Mouse (Mus musculus) hindbrain, embryonic 11.5 days (tissue): Measurements from ENCODE around the gene Prkcz. TPM values are rescaled to one million over a fixed set of nuclear protein-coding genes. Genes with fewer than 3 reads are reported as not detected.

Experiments
- ATAC-seq: fragments of 200-750 bp; cut with Nextera tagmentation; 2 replicates; pipeline ENCODE4 v1.8.0; 2017; ENCODE audit warnings: mild to moderate bottlenecking, moderate TSS enrichment, moderate library complexity; ENCODE audit not compliant: low FRiP score
- DNase-seq: peaks from one replicate; pipeline ENCODE4 v3.0.0-alpha.2; 2015; ENCODE audit warnings: low spot score
- H3K27ac ChIP-seq: fragments of 300-500 bp; sonication (generic); 2 replicates; pipeline ENCODE4 v1.5.1; 2014; ENCODE audit warnings: mild to moderate bottlenecking, low read depth, low read length
- H3K27me3 ChIP-seq: fragments of 300-500 bp; sonication (generic); 2 replicates; pipeline ENCODE4 v1.6.1; 2014; ENCODE audit warnings: mild to moderate bottlenecking, low read length, moderate library complexity, mixed read lengths; ENCODE audit not compliant: control insufficient read depth, insufficient read depth
- H3K36me3 ChIP-seq: fragments of 300-500 bp; sonication (generic); 2 replicates; pipeline ENCODE4 v1.6.1; 2014; ENCODE audit warnings: mild to moderate bottlenecking, low read length, moderate library complexity, mixed read lengths; ENCODE audit not compliant: control insufficient read depth, insufficient read depth
- H3K4me1 ChIP-seq: fragments of 300-500 bp; sonication (generic); replicated peaks from 2 replicates; pipeline ENCODE4 v1.6.1; 2014; ENCODE audit warnings: low read length, mixed read lengths; ENCODE audit not compliant: control insufficient read depth, insufficient read depth
- H3K4me2 ChIP-seq: fragments of 300-500 bp; sonication (generic); replicated peaks from 2 replicates; pipeline ENCODE4 v1.6.1; 2014; ENCODE audit warnings: mild to moderate bottlenecking, low read depth, low read length
- H3K4me3 ChIP-seq: fragments of 300-500 bp; sonication (generic); 2 replicates; pipeline ENCODE4 v1.5.1; 2014; ENCODE audit warnings: low read depth, low read length
- H3K9ac ChIP-seq: fragments of 300-500 bp; sonication (generic); 2 replicates; pipeline ENCODE4 v1.6.1; 2014; ENCODE audit warnings: low read depth, low read length
- H3K9me3 ChIP-seq: fragments of 300-500 bp; sonication (generic); 2 replicates; pipeline ENCODE4 v1.6.1; 2016; ENCODE audit warnings: low read length; ENCODE audit not compliant: control insufficient read depth
- WGBS: fragments of 180-500 bp; shearing (Covaris S2); extraction: QIAGEN DNeasy Blood & Tissue Kit; methylation state at CpG from one replicate; pipeline ENCODE4 v1.1.7; 2014; 5-methylcytosine and 5-hydroxymethylcytosine counted together
- polyA plus RNA-seq: library from polyadenylated mRNA; unstranded; fragments of >200 nt; fragmentation: Nextera tagmentation; extraction: Ambion mirVana; gene quantifications from 2 replicates; pipeline ENCODE4 v1.2.1, GENCODE M21; 2014

Gene Prkcz
- polyA plus RNA-seq, 1 experiment from 2014 or later, result 19.6 TPM

DNA sequence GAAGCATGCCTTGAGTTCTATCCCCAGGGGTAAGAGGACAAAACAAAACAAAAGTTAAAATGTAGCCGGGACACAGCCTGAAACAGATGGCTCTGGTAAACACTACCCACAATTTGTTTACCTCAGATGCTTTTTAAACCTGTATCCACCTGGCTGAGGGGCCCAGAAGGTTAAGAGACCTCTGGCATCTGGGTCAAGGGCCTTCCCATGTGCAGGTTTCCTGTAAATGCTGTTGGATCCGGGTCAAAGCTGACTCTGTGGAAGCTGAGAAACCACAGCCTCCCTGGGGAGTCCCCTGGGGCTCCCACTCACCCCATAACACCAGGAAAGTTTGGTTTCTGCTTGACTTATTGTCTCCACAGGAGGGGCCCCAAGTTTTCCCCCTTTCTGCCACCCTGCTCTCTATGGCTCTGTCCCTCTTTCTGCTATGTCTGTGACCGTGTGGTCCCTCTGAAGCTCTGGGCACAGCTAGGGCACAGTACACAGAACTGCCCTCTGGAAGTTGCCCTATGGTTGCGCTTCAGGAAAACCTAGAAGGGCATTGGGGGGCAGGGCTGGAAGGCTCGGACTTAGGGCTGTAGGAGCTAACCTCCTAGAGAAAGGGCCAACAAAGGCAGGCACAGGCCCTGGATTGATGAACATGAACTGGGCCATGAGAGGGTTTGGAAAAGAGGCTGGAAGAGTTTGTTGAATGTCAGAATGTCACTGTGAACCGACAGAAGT, 115.2 kb downstream of the Prkcz start:
- Histone ChIP-seq H3K27ac (no peak overlapping the region), H3K4me2 (no peak overlapping the region), H3K9me3 (no peaks in the 10 kb centered on the region), H3K27me3 (no peaks in the 10 kb centered on the region), H3K9ac (no peak overlapping the region), H3K36me3 (no peaks in the 10 kb centered on the region), H3K4me1 (no peaks in the 10 kb centered on the region; the same call in none of the 2 replicates), H3K4me3 (no peak overlapping the region)
- WGBS, result 63% methylated on average over 6 of the region's 6 CpGs
- DNase-seq (no peak), ATAC-seq (no peak)

DNA sequence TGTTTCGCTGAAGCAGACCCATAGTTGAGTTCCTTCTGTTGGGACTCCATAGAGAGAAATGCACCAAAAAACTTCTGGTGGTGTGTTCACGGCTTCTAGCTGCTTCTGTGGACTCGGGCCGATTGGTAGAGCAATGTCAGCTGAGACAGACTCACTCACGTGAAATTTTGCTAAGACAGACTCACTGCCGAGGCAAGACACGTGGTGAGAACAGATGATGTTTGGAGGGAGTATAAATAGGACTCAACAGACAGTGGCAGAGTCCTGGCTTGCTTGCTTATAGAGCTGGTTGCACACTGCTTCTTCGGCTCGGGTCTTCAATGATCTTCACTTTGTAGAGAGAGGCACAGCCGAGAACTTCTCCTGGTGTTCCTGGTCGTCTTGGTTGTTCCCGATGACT, 117.9 kb downstream of the Prkcz start:
- Histone ChIP-seq H3K9ac (no peak overlapping the region), H3K36me3 (no peaks in the 10 kb centered on the region), H3K4me1 (no peaks in the 10 kb centered on the region), H3K4me3 (no peak overlapping the region), H3K27me3 (no peaks in the 10 kb centered on the region), H3K27ac (no peak overlapping the region), H3K4me2 (no peak overlapping the region), H3K9me3 (no peaks in the 10 kb centered on the region)
- no peak for ATAC-seq
- 90% methylated on average over 12 of the region's 12 CpGs for WGBS
- DNase-seq, result no peak

DNA sequence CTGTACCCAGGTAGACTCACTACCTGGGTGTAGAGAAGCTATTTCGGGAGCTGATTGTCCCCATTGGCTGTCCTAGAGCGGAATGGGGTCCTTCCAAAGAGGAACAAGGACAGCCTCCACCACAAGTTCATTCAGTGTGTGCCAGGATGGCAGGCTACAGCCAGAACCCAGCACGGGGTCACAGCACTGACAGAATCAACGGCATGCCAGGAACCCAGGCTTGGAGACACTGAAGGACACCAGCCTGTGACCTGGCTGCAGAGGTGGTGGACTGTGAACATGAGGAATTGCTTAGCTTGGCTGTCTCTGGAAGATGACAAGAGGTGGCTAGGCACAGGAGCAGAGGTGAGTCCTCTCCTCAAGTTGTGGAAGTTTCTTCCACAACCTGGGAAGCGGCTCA, 118.9 kb downstream of the Prkcz start:
- ATAC-seq (no peak), DNase-seq (no peak)
- Histone ChIP-seq H3K9me3 (no peaks in the 10 kb centered on the region), H3K27me3 (no peaks in the 10 kb centered on the region), H3K4me1 (no peaks in the 10 kb centered on the region), H3K4me2 (no peak overlapping the region), H3K27ac (no peak overlapping the region), H3K4me3 (no peak overlapping the region), H3K36me3 (no peaks in the 10 kb centered on the region), H3K9ac (no peak overlapping the region)
- WGBS, result 94% methylated on average over 5 of the region's 5 CpGs

- Histone ChIP-seq H3K4me3 (no peak overlapping the region), H3K27ac (no peak overlapping the region), H3K4me2 (no peak overlapping the region), H3K27me3 (no peaks in the 10 kb centered on the region), H3K4me1 (no peaks in the 10 kb centered on the region), H3K9ac (no peak overlapping the region), H3K36me3 (no peaks in the 10 kb centered on the region), H3K9me3 (no peaks in the 10 kb centered on the region)
- DNase-seq, result no peak
- no peak for ATAC-seq
- 78% methylated on average over 9 of the region's 9 CpGs for WGBS
These were observed 119.4 kb downstream of the Prkcz start for GRCm38 (mm10) chr4:155241789-155242188.

- no peak overlapping the region for H3K9ac ChIP-seq
- no peaks in the 10 kb centered on the region for H3K9me3 ChIP-seq
- no peak overlapping the region for H3K27ac ChIP-seq
- no peak overlapping the region for H3K4me3 ChIP-seq
- DNase-seq (no peak), ATAC-seq (no peak)
- no peaks in the 10 kb centered on the region for H3K27me3 ChIP-seq
- 61% methylated on average over 6 of the region's 6 CpGs for WGBS
- no peak overlapping the region for H3K4me2 ChIP-seq
- peaks cover 10% of the 10 kb centered on the region for H3K4me1 ChIP-seq
- no peaks in the 10 kb centered on the region for H3K36me3 ChIP-seq
These were observed 121.7 kb downstream of the Prkcz start for GRCm38 (mm10) chr4:155239494-155239893.

DNA sequence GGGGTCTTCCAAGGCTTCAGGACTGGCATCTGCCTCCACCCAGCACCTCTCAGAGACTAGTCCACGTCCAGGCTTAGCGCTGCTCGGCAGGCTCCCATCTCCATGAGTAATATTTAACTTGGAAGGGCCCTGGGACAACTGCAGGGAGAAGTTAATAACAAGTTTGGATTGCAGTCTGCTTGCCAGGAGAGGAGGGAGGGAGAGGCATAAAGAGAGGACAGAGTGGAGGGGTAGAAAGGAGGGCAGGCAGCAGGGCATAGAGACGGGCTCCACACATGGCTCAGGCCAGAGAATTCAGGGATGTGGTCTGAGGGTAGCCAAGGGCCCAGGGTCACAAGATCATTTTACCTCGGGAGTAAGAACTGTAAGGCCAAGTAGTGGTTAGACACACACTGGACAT, 122.9 kb downstream of the Prkcz start:
- ATAC-seq, result no peak
- H3K27ac ChIP-seq, result no peak overlapping the region
- 78% methylated on average over 5 of the region's 5 CpGs for WGBS

GRCm38 (mm10) chr4:155236737-155237385, 124.3 kb downstream of the Prkcz start:
- no peak for DNase-seq
- no peak overlapping the region for H3K9ac ChIP-seq

More for the DNA sequence above, 122.9 kb downstream of the Prkcz start:
- no peaks in the 10 kb centered on the region for H3K9me3 ChIP-seq
- no peak overlapping the region for H3K9ac ChIP-seq
- no peak overlapping the region for H3K4me3 ChIP-seq
- no peaks in the 10 kb centered on the region for H3K27me3 ChIP-seq
- no peak for DNase-seq
- H3K4me1 ChIP-seq, result peaks cover 10% of the 10 kb centered on the region
- no peaks in the 10 kb centered on the region for H3K36me3 ChIP-seq
- no peak overlapping the region for H3K4me2 ChIP-seq

GRCm38 (mm10) chr4:155235311-155236119, 125.6 kb downstream of the Prkcz start:
- Histone ChIP-seq H3K27me3 (no peaks in the 10 kb centered on the region), H3K9ac (peak overlapping the region; percentile 62), H3K4me2 (peak overlapping the region; percentile 24), H3K36me3 (no peaks in the 10 kb centered on the region), H3K9me3 (no peaks in the 10 kb centered on the region), H3K27ac (peak overlapping the region; percentile 77), H3K4me1 (peaks cover 10% of the 10 kb centered on the region), H3K4me3 (no peak overlapping the region)
- ATAC-seq (peak; percentile 78), DNase-seq (peak; percentile 84)
- 28% methylated on average over 18 of the region's 18 CpGs for WGBS

More at GRCm38 (mm10) chr4:155236737-155237385, 124.3 kb downstream of the Prkcz start:
- Histone ChIP-seq H3K9me3 (no peaks in the 10 kb centered on the region), H3K27me3 (no peaks in the 10 kb centered on the region), H3K4me3 (no peak overlapping the region), H3K27ac (no peak overlapping the region), H3K36me3 (no peaks in the 10 kb centered on the region), H3K4me1 (peaks cover 10% of the 10 kb centered on the region), H3K4me2 (no peak overlapping the region)
- no peak for ATAC-seq
- 70% methylated on average over 12 of the region's 12 CpGs for WGBS
